Mouse (Mus musculus) bone marrow, adult 2 months (tissue): Measurements from ENCODE around the gene Snx18. TPM values are rescaled to one million over a fixed set of nuclear protein-coding genes. Genes with fewer than 3 reads are reported as not detected.

Experiments
- H3K27ac ChIP-seq: fragments of 200-500 bp; 2 replicates; pipeline ENCODE4 v1.5.1; 2012; ENCODE audit warnings: low read depth, mild to moderate bottlenecking, control low read depth, inconsistent platforms, low read length; ENCODE audit not compliant: control insufficient read depth, poor library complexity, insufficient read depth
- H3K4me1 ChIP-seq: fragments of 200-500 bp; 2 replicates; pipeline ENCODE4 v1.6.1; 2011; ENCODE audit warnings: low read length; ENCODE audit not compliant: control insufficient read depth, insufficient read depth
- H3K4me3 ChIP-seq: fragments of 200-500 bp; replicated peaks from 2 replicates; pipeline ENCODE3; 2011; ENCODE audit warnings: mild to moderate bottlenecking, low read depth, low read length, control low read depth; ENCODE audit not compliant: control insufficient read depth
- CTCF ChIP-seq: fragments of 200-500 bp; IDR thresholded peaks from 2 replicates; pipeline ENCODE4 v1.5.1; 2011; ENCODE audit warnings: low read length, control low read depth; ENCODE audit not compliant: control insufficient read depth, insufficient read depth
- POLR2A ChIP-seq: fragments of 200-500 bp; IDR thresholded peaks from 2 replicates; pipeline ENCODE4 v1.6.1; 2011; ENCODE audit warnings: low read depth, mild to moderate bottlenecking, control low read depth, low read length, borderline replicate concordance; ENCODE audit not compliant: control insufficient read depth
- WGBS: fragments of 180-500 bp; shearing (Covaris S2); methylation state at CpG from one replicate; pipeline ENCODE4 v1.1.7; 2018; 5-methylcytosine and 5-hydroxymethylcytosine counted together
- polyA plus RNA-seq: library from polyadenylated mRNA; stranded (reverse); fragments of >200 nt; gene quantifications from 2 replicates; pipeline ENCODE4 v1.2.4, GENCODE M21; 2011; ENCODE audit warnings: low replicate concordance; ENCODE audit not compliant: missing spikeins, insufficient read depth, insufficient read length

The Snx18 gene
- polyA plus RNA-seq, 1 experiment, result 22.1 TPM

DNA sequence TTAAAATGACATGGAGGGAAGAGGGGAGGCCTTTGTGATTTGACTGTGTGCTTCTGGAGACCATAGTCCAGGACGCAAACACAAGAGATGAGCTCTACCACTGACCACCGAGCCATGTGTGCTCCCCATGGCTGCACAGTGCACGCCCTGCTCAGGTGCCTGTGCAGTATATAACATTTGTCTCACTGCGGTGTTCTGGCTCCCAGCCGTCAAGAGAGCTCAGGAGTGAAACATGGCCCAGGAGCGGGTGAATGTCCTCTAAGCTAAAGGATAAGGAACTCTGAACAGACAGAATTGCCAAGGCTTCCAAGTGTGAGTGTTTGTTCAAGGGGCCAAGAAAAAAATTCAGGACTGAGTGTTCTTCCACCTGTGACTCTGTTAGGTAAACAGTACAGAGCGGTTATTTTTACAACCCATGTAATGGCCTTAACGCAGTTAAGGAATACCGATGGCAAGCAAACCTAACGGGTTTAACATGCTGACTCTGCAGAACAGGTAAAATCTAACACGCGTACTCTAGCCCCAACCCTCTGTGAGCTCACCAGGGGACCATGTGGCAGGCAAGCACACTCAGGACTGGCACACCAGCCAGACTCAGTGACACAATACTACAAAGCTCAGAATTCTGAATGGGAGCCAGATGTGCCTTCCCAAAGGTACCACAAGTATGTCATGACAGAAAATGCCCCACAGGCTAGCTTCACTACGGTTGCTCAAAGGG is 21.4 kb downstream of the Snx18 start:
- Histone ChIP-seq H3K4me3 (no peak overlapping the region), H3K4me1 (peaks cover 3% of the 10 kb centered on the region; the same call in 1 of the 2 replicates), H3K27ac (no peak overlapping the region)
- WGBS, result 85% methylated on average over 13 of the region's 13 CpGs
- no peak for TF ChIP-seq CTCF
- no peak for TF ChIP-seq POLR2A

DNA sequence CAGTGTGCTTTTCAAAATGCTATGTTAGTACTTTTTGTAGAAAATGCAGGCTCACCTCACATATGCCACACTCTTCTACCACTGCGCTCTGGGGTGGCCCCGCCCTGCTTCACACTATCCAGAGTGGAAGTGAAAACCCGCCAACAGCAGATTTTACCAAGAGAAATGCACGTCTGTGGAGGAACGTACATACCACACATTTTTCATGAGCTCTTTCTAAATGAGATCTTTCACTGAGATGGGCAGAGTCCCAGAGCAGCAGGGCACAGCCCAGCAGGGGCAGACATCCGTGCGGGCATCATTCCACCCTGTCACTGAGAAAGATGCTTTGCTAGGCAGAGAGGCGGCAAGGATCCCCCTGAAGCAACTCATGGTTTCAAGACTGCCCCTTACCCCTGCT is 22.4 kb downstream of the Snx18 start:
- WGBS, result 54% methylated on average over 8 of the region's 8 CpGs
- Histone ChIP-seq H3K4me1 (peaks cover 3% of the 10 kb centered on the region; the same call in 1 of the 2 replicates), H3K27ac (no peak overlapping the region), H3K4me3 (no peak overlapping the region)
- no peak for TF ChIP-seq POLR2A
- no peak for TF ChIP-seq CTCF

DNA sequence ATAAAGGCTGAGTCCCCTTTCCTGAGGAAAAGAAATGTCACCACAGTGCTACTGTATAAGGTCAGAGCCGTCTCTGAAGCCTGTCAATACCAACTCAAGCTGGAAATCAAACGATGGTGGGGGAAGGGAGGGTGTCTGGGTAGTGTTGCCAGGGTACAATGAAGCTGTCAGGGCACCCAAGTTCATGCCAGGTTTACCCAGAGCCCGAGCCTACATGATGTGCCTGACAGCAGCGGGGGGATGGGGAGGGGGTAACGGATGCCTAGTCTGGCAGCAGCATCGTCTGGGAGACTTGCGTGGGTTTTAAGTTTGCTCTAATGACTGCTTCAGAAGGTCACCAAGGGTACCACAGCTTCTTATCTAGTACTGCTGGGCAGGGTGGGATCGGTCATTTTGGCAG is 23.1 kb downstream of the Snx18 start:
- Histone ChIP-seq H3K27ac (no peak overlapping the region), H3K4me3 (no peak overlapping the region), H3K4me1 (peaks cover 3% of the 10 kb centered on the region)
- WGBS, result 85% methylated on average over 8 of the region's 8 CpGs
- TF ChIP-seq POLR2A, result no peak
- no peak for TF ChIP-seq CTCF

DNA sequence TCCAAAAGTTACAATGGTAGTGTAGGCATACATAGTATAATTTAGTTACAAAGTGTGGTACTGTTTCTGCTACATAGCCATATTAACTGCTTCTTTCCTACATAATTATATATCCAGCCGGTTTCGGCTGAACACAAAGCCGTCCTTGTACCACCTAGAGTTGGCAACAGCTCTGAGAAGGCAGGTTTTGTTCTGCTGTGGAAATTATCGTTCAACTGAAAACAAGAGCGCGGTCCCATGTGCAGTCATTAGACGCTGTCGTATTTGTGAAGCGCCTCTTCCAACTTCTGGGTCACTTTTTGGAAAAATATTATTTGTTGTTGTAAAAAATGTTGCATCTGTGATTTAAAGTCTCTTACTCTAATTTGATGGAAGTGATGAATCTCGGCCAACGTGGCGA is 24.0 kb downstream of the Snx18 start:
- H3K4me3 ChIP-seq, result no peak overlapping the region
- WGBS, result 93% methylated on average over 12 of the region's 12 CpGs
- peaks cover 3% of the 10 kb centered on the region for H3K4me1 ChIP-seq
- no peak for TF ChIP-seq POLR2A
- no peak for TF ChIP-seq CTCF
- no peak overlapping the region for H3K27ac ChIP-seq

DNA sequence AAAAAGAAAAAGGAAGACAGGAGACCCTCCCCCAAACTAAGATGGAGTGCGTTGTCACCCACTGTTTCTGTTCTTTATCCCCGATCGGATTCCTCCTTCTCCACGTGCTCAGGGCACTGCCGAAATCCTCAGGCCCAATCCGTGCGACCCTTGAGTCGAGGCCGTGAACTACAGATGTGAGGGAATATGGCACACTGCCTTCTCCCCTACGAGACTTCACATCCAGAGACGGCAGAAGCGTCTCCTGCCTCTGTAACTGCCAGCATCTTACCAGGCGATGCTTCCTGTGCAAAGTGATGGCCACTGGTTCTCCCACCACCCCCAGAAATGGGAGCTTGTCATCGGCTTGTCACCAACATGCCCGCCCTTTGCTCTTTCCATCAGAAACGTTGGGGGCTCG is 24.7 kb downstream of the Snx18 start:
- WGBS, result 89% methylated on average over 17 of the region's 17 CpGs
- Histone ChIP-seq H3K27ac (no peak overlapping the region), H3K4me1 (peaks cover 3% of the 10 kb centered on the region), H3K4me3 (no peak overlapping the region)
- TF ChIP-seq POLR2A (no peak), CTCF (no peak)

DNA sequence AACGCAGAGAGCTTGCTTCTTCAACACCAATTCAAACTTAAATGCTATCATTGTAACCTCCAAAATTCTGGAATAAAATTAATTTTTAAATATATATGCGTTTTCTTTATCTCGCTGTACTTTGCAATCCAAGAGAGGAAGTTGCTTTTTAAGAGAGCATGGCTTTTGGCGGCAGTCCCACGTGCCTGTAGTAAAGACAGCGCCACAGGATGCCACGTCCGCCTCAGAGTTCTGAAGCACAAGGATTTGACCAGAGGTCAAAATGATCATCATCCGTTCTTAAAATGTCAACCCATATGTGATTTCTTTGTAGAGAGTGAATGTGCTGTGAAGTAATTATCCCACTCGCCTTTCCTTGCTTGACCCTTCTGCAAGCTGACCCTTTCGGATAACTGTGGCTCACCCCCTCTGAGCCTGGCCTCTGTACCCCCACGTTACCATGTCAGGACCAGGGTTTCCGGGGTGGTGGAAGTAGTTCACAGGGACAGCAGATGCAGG is 25.6 kb downstream of the Snx18 start:
- WGBS, result 59% methylated on average over 13 of the region's 13 CpGs
- TF ChIP-seq CTCF, result no peak
- no peak for TF ChIP-seq POLR2A

DNA sequence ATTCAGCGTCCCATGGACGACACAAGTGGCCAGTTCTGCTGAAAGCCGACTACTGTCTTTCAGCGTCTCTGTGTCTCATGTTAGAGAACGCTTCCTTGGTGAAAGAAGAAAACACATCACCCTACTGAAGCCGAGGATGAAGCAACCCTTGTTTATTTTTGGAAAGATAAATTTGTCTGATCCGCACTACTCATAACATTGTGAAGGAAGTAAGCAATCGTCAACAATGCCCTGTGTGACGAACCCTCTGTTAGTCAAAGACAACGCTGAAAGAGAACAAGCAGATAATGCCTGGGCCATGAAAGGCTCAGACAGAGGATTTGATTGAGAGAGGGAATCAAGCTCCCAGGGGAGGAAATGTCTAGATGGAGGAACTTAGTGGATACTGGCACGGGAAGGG is 27.0 kb downstream of the Snx18 start:
- 80% methylated on average over 11 of the region's 11 CpGs for WGBS
- H3K4me3 ChIP-seq, result no peak overlapping the region
- H3K27ac ChIP-seq, result no peak overlapping the region
- TF ChIP-seq CTCF, result no peak
- TF ChIP-seq POLR2A, result no peak
- H3K4me1 ChIP-seq, result no peaks in the 10 kb centered on the region; the same call in none of the 2 replicates

More for the DNA sequence above, 25.6 kb downstream of the Snx18 start:
- no peak overlapping the region for H3K4me3 ChIP-seq
- H3K27ac ChIP-seq, result no peak overlapping the region
- peaks cover 2% of the 10 kb centered on the region for H3K4me1 ChIP-seq

DNA sequence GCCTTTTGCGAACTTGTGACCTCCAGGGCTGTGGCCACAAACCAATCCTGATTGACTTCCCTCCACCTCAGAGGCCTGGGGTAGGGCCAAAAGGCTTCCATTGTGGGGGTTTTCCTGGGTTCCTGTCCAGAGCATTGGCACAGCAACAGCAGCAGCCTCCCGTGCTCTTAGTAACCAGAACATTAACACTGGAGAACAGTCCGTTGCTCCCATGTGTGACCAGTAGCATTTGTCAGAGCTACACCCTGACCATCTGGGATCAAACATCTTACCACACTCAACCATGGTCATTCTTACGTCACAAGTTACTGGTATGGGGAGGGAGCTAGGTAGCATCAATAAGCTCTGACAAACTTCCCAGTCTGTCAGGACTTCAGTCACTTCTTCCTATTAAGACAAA is 28.1 kb downstream of the Snx18 start:
- H3K27ac ChIP-seq, result no peak overlapping the region

More for the DNA sequence above, 28.1 kb downstream of the Snx18 start:
- no peaks in the 10 kb centered on the region; the same call in none of the 2 replicates for H3K4me1 ChIP-seq
- no peak overlapping the region for H3K4me3 ChIP-seq
- WGBS, result 54% methylated on average over 4 of the region's 4 CpGs
- TF ChIP-seq CTCF, result no peak
- TF ChIP-seq POLR2A, result no peak
